Mouse (Mus musculus): Measurements from ENCODE around the gene Gas6.

Gas6 gene

GRCm38 (mm10) chr8:13504894-13505674, 10.8 kb upstream of the Gas6 start:
- DNase-seq, result no peak

- DNase-seq, result no peak
Measured at GRCm38 (mm10) chr8:13503936-13504606, 9.8 kb upstream of the Gas6 start.

GRCm38 (mm10) chr8:13501221-13501620, 6.9 kb upstream of the Gas6 start:
- DNase-seq, result no peak

- no peak for DNase-seq
Measured at GRCm38 (mm10) chr8:13493011-13493410, 1.3 kb downstream of the Gas6 start.

GRCm38 (mm10) chr8:13492198-13492995, 1.9 kb downstream of the Gas6 start:
- DNase-seq, result no peak

- no peak for DNase-seq
Measured at GRCm38 (mm10) chr8:13491491-13492010, 2.7 kb downstream of the Gas6 start.

- no peak for DNase-seq
Measured at GRCm38 (mm10) chr8:13489986-13490910, 4.0 kb downstream of the Gas6 start.

GRCm38 (mm10) chr8:13489351-13489750, 4.9 kb downstream of the Gas6 start:
- DNase-seq, result no peak

GRCm38 (mm10) chr8:13483191-13483590, 11.1 kb downstream of the Gas6 start:
- DNase-seq, result no peak

- no peak for DNase-seq
Measured at GRCm38 (mm10) chr8:13482101-13482801, 12.0 kb downstream of the Gas6 start.

- no peak for DNase-seq
Measured at GRCm38 (mm10) chr8:13481596-13481995, 12.7 kb downstream of the Gas6 start.

GRCm38 (mm10) chr8:13481089-13481554, 13.2 kb downstream of the Gas6 start:
- DNase-seq, result no peak

- DNase-seq, result no peak
Measured at GRCm38 (mm10) chr8:13475892-13476291, 18.4 kb downstream of the Gas6 start.

- DNase-seq, result no peak
Measured at GRCm38 (mm10) chr8:13472284-13472683, 22.0 kb downstream of the Gas6 start.

GRCm38 (mm10) chr8:13471484-13471883, 22.8 kb downstream of the Gas6 start:
- no peak for DNase-seq

- DNase-seq, result no peak
Measured at GRCm38 (mm10) chr8:13468737-13469136, 25.6 kb downstream of the Gas6 start.

- DNase-seq, result no peak
Measured at GRCm38 (mm10) chr8:13466989-13467388, 27.3 kb downstream of the Gas6 start.

GRCm38 (mm10) chr8:13465324-13465723, 29.0 kb downstream of the Gas6 start:
- no peak for DNase-seq

GRCm38 (mm10) chr8:13462392-13462791, 31.9 kb downstream of the Gas6 start:
- DNase-seq, result no peak

GRCm38 (mm10) chr8:13461843-13462242, 32.4 kb downstream of the Gas6 start:
- DNase-seq, result peak; percentile 46 to 49

- no peak for DNase-seq
Measured at GRCm38 (mm10) chr8:13461085-13461765, 33.1 kb downstream of the Gas6 start.

Measured in thymus, adult 18-20 months (tissue).